Mouse (Mus musculus): Measurements from ENCODE around the gene Mnt. TPM values are rescaled to one million over a fixed set of nuclear protein-coding genes. Genes with fewer than 3 reads are reported as not detected.

The Mnt gene
- total RNA-seq, 2 experiments from 2014 or later: 12.1 to 14.6 TPM

GRCm38 (mm10) chr11:74842656-74843434 lies 12.1 kb downstream of the Mnt start:
- intact Hi-C loops (cut with DNase I): no loop called here
- peak in 1 of 2 experiments; percentile 13 for DNase-seq

GRCm38 (mm10) chr11:74843435-74843714 lies 12.7 kb downstream of the Mnt start:
- intact Hi-C loops (cut with DNase I): no loop called here
- DNase-seq: peak in 1 of 2 experiments; percentile 51

GRCm38 (mm10) chr11:74843761-74844160 lies 13.0 kb downstream of the Mnt start:
- intact Hi-C loops (cut with DNase I): no loop called here

DNA sequence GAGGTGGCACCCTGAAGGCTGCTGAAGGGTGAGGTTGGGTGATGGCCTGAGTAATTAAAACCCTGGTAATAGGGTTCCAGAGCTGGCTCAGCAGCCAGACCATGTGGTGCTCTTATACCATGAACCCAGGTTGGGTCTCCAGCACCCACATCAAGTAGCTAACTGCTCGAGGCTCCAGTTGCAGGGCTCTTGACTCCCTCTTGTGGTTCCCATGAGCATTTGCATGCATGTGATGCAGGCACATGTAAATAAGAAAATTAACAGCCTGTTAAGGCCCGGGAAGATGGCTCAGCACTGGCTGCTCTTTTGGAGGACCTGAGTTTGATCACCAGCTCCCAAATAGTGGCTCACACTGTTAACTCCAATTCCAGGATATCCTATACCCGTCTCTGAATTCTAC lies 15.1 kb downstream of the Mnt start:
- peak in 1 of 2 experiments; percentile 7 for DNase-seq
- intact Hi-C loops (cut with DNase I): no loop called here

More at GRCm38 (mm10) chr11:74843761-74844160, 13.0 kb downstream of the Mnt start:
- DNase-seq: peak in 1 of 2 experiments; percentile 6

DNA sequence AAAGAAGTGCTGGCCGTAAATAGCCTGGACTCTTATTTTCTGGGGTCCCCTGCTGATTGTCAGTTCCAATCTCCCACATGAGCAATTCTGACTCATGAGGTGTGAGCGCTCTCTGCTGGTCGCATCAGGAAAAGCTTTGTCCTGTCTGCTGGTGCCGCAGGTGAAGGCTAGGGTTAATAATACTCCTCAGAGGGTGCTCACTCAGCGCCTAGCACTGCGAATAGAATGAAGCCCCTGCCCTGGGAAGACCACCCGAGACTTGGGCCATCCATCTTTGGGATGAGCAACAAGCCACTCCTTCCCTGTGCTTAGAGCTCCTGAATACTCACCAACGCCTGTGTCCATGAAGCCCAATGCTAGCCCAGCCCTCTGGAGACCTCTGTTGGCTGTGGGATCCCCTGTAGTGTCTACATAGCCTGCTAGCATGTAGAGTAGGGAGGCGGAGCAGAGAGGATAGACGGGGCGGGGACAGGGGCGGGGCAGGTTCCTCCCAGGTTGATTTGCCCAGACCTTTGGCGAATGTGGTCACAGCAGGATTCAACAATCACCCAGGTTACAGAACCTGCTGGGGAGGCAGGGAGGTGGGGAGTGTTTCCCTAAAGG lies 17.3 kb downstream of the Mnt start:
- peak; percentile 83 to 87 for DNase-seq
- intact Hi-C loops (cut with DNase I): loop anchor here (1.0 kb wide), 1 partner anchor 27 kb away; no protein-coding TSS in a partner anchor

- DNase-seq: no peak
- intact Hi-C loops (cut with DNase I): no loop called here
Observed at GRCm38 (mm10) chr11:74850998-74851661, 20.4 kb downstream of the Mnt start.

DNA sequence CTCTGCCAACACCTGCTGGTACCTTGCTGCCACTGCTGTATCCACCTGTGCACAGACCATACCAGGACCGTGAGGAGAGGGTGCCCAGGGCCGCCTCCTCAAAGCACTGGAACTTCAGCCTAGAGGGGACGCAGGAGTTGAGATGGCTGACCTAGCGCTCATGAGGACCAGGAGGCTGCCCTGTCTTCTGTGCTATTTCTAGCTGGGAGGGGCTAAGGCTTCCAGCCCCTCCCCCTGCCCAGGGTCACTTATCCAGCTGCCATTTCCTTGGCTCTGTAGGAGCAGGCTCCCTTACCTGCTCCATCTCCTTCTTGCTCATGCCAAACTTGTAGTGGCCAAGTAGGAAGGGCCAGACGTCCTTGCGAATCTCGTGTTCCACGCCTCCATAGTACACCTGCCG lies 27.0 kb downstream of the Mnt start:
- intact Hi-C loops (cut with DNase I): no loop called here
- DNase-seq: no peak

DNA sequence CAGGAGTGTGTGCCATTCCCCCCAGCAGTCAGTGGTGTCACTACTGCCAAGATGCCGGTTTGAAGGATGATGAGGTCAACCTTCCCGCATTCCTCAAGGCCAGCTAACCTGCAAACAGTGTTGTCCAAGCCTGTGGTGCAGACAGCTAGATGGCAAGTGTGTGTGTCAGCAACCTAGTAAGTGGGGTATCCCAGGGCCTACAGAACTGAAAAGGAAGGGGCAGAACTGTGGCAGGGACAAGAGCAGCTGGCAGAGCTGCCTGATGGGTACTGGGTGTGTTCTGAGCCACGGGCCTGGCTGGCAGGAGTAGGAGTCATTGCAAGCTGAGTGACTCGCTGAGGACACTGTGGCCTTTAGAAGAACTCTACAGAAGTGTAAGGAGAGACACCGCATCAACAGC lies 31.4 kb downstream of the Mnt start:
- no peak for DNase-seq
- intact Hi-C loops (cut with DNase I): no loop called here

DNA sequence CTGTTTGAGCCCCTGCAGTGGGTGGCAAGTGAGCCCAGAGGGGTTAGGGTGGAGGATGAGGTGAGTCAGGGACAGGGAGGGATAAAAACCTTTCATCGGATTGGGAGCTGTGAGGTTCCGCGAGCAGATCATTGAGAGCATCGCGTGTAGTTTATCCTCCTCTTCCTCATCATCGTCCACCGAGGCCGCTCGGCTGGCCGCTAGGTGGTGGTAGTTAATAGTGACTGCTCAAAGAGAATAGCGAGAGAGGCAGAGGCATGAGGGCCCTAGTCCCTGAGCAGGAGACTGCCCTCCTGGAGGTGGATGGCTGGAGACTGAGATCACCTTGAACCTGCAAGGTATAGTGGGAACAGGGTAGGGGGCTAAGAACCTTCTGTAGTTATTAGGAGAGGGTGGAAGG lies 32.8 kb downstream of the Mnt start:
- intact Hi-C loops (cut with DNase I): no loop called here
- DNase-seq: peak; percentile 58 to 65

GRCm38 (mm10) chr11:74864421-74864820 lies 33.7 kb downstream of the Mnt start:
- intact Hi-C loops (cut with DNase I): no loop called here
- DNase-seq: no peak

- DNase-seq: no peak
- intact Hi-C loops (cut with DNase I): no loop called here
Observed at GRCm38 (mm10) chr11:74865252-74865651, 34.5 kb downstream of the Mnt start.

GRCm38 (mm10) chr11:74866640-74867039 lies 35.9 kb downstream of the Mnt start:
- peak; percentile 85 to 89 for DNase-seq
- intact Hi-C loops (cut with DNase I): no loop called here

- peak; percentile 88 to 92 for DNase-seq
- intact Hi-C loops (cut with DNase I): no loop called here
Observed at GRCm38 (mm10) chr11:74867181-74867580, 36.5 kb downstream of the Mnt start.

DNA sequence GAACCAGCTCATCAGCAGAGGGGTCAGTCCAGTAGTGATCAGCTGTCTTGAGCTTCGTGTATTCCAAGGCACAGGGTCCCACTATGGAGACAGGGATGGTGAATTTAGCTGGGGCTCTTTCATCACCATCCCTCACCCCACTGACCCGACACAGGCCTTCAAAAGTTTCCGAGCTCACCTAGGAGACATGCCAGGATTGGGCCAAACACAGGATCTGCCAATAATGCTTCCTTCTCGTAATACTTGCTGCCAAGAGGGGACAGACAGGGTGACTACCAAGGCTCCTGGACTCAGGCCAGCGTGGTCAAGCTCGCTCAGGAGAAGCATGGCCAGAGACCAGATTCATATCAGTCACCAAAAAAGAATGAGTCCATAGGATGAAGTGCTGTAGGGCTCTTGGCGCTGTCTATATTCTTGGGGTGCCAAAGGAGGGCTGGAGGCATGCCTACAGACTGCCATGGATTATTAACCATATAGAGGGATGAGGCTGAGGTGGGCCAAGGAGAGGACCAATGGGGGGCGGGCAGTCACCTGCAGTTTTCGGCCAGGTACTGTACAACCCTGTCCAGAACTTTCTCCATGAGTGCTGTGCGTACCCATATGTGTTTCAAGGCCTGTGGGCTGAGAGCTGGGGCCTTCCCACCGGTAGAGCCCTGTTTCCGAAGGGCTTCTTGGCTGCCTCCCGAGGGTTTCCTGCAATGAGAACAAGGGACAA lies 37.5 kb downstream of the Mnt start:
- no peak for DNase-seq
- intact Hi-C loops (cut with DNase I): no loop called here

DNA sequence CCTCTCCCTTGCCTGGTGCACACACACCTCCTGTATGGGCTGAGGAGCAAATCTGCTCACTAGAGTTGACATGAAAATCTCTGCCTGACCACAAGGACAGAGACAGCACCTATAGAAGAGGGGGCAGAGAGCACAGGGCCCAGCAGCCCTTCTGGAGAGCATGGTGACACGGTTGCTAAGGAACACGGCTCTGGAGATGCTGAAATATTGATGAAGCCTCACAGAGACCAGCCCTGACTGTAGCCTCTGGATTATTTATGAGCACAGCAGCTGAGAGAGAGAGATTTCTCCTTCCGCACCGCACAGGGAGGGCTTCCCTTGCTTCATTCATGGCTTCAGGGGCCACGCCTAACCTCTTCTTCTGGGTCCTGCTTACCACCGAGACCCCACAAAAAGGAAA lies 38.9 kb downstream of the Mnt start:
- no peak for DNase-seq
- intact Hi-C loops (cut with DNase I): no loop called here

DNA sequence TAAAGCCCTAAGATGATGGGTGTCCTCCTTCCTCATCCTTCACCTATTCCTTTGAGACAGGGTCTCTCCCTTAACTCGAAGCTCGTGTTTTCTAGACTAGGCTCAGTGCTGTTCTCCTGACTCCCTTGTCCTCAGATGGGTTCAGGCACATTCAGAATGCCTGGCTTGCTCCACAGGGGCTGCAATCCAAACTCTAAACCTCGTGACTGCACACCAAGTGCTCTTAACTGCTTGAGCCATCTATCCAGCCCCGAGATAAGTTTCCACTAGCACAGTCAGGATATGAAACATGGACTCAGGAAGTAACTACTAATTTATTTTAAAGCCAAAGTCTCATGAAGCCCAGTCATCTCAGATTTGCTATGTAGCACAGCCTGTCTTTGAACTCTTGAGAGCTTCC lies 39.8 kb downstream of the Mnt start:
- DNase-seq: no peak

GRCm38 (mm10) chr11:74870991-74871622 lies 40.4 kb downstream of the Mnt start:
- DNase-seq: peak; percentile 34 to 37
- intact Hi-C loops (cut with DNase I): no loop called here

More for the DNA sequence above, 39.8 kb downstream of the Mnt start:
- intact Hi-C loops (cut with DNase I): no loop called here

DNA sequence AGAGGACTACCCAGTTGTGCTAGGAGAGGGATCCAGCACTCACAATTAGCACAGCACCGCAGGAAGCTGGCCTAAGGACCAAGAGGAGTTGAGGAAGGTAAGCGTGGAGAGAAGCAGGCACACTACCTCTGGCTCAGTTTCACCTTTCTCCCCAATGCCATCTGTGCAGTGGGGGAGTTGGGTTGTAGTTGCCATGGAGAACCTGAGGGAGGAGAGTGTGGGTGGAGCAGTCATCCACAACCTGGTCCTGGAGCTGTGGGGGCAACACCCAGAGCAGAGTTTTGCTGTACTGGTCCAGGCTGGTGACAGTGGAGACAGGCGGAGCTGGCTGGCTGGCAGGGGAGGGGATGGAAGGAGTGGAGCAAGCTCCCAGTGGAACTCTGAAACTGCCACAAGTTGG lies 43.9 kb downstream of the Mnt start:
- no peak for DNase-seq
- intact Hi-C loops (cut with DNase I): no loop called here

- intact Hi-C loops (cut with DNase I): no loop called here
- peak; percentile 67 to 71 for DNase-seq
Observed at GRCm38 (mm10) chr11:74876801-74877200, 46.1 kb downstream of the Mnt start.

- intact Hi-C loops (cut with DNase I): no loop called here
- no peak for DNase-seq
Observed at GRCm38 (mm10) chr11:74880999-74881398, 50.3 kb downstream of the Mnt start.

GRCm38 (mm10) chr11:74881979-74882378 lies 51.3 kb downstream of the Mnt start:
- intact Hi-C loops (cut with DNase I): no loop called here

More at GRCm38 (mm10) chr11:74881979-74882378, 51.3 kb downstream of the Mnt start:
- no peak for DNase-seq
